ENCODE assay signal across 9 mouse cellular contexts in genomic region chr7:30181308-30181707, GRCm38 (mm10). TPM values are rescaled to one million over a fixed set of nuclear protein-coding genes. Genes with fewer than 3 reads are reported as not detected.
DNase-seq lines count a peak whose midpoint lies in the region; ATAC-seq and TF ChIP-seq lines count a peak whose summit lies in the region.
"Had no signal": no experiment of that assay in that cellular context is flagged by ENCODE, and none has a peak within 500 bp of the region (broad histone marks: within the 10 kb centered on the region; RNA-seq: fewer than 3 reads in every experiment).

No protein-coding gene starts in this region.

- peak overlapping the region; percentile 72 for H3K27ac ChIP-seq in gastrocnemius, adult 2 months
- no peak overlapping the region for H3K27ac ChIP-seq in liver, embryonic 11.5 days (ENCODE audit: low read depth, low read length)
- H3K27ac ChIP-seq in neural tube, embryonic 11.5 days (ENCODE audit: low read depth, low read length): no peak overlapping the region
- H3K27ac ChIP-seq in stomach, postnatal 0 days (replicated peaks): no peak overlapping the region
- H3K27ac ChIP-seq: embryonic facial prominence, embryonic 15.5 days had no signal

- no peaks in the 10 kb centered on the region for H3K27me3 ChIP-seq in liver, embryonic 11.5 days (replicated peaks; ENCODE audit: control insufficient read depth, insufficient read depth, low read length)
- no peaks in the 10 kb centered on the region for H3K27me3 ChIP-seq in neural tube, embryonic 11.5 days (ENCODE audit: control insufficient read depth, insufficient read depth, low read length)
- no peaks in the 10 kb centered on the region for H3K27me3 ChIP-seq in stomach, postnatal 0 days (ENCODE audit: control insufficient read depth, insufficient read depth, low read length)
- H3K27me3 ChIP-seq: embryonic facial prominence, embryonic 15.5 days had no signal

- TF ChIP-seq EP300 in stomach, postnatal 0 days (optimal IDR thresholded peaks at IDR 0.05): no peak

- H3K4me2 ChIP-seq in liver, embryonic 11.5 days: no peak overlapping the region
- H3K4me2 ChIP-seq in neural tube, embryonic 11.5 days (ENCODE audit: low read depth): no peak overlapping the region
- H3K4me2 ChIP-seq in stomach, postnatal 0 days (replicated peaks; ENCODE audit: low read depth): no peak overlapping the region
- H3K4me2 ChIP-seq: embryonic facial prominence, embryonic 15.5 days had no signal

- peaks cover 11% of the 10 kb centered on the region for H3K4me1 ChIP-seq in liver, embryonic 11.5 days (replicated peaks; ENCODE audit: control insufficient read depth, insufficient read depth, low read length)
- H3K4me1 ChIP-seq in neural tube, embryonic 11.5 days (ENCODE audit: control insufficient read depth, insufficient read depth, low read length): 0 out of 2 replicates have a peak, but pooled peaks cover 3% of the 10 kb centered on the region
- H3K4me1 ChIP-seq in stomach, postnatal 0 days (replicated peaks; ENCODE audit: control insufficient read depth, insufficient read depth): no peaks in the 10 kb centered on the region

- ATAC-seq in liver, embryonic 11.5 days (replicated peaks; ENCODE audit: low FRiP score): no peak
- no peak for ATAC-seq in neural tube, embryonic 11.5 days (ENCODE audit: insufficient read depth, low FRiP score, low TSS enrichment)
- 0 out of 2 replicates have a peak, but pooled peaks have one; percentile 15 for ATAC-seq in stomach, postnatal 0 days (ENCODE audit: low FRiP score, low TSS enrichment)

- intact Hi-C loops in gastrocnemius, adult 2 months (cut with DNase I): loop anchor here (1.0 to 5.0 kb wide), 2 partner anchors 24 to 36 kb away; no protein-coding TSS in a partner anchor

- peak; percentile 85 for TF ChIP-seq CTCF in gastrocnemius, adult 2 months (IDR thresholded peaks at IDR 0.05)
- peak; percentile 93 for TF ChIP-seq CTCF in stomach, postnatal 0 days (IDR thresholded peaks at IDR 0.05; ENCODE audit: low read depth)

- H3K4me3 ChIP-seq in gastrocnemius, adult 2 months: no peak overlapping the region; the same call in 1 of the 2 replicates
- H3K4me3 ChIP-seq in liver, embryonic 11.5 days (ENCODE audit: low read depth, low read length): no peak overlapping the region
- no peak overlapping the region for H3K4me3 ChIP-seq in neural tube, embryonic 11.5 days (ENCODE audit: low read depth, low read length)
- no peak overlapping the region for H3K4me3 ChIP-seq in stomach, postnatal 0 days (ENCODE audit: low read depth, low read length)
- H3K4me3 ChIP-seq: embryonic facial prominence, embryonic 15.5 days had no signal

- peaks cover 12% of the 10 kb centered on the region; the same call in 1 of the 2 replicates for H3K36me3 ChIP-seq in liver, embryonic 11.5 days (ENCODE audit: control insufficient read depth, insufficient read depth, low read length)
- peaks cover 4% of the 10 kb centered on the region; the same call in 1 of the 2 replicates for H3K36me3 ChIP-seq in neural tube, embryonic 11.5 days (ENCODE audit: control insufficient read depth, insufficient read depth, low read length)
- H3K36me3 ChIP-seq in stomach, postnatal 0 days (ENCODE audit: control insufficient read depth, insufficient read depth, low read length): peaks cover 8% of the 10 kb centered on the region

- DNase-seq in 416B (ENCODE audit: low read depth) (peak; percentile 83), NIH3T3 (ENCODE audit: low read depth) (peak; percentile 86)
- peak; percentile 85 to 90 for DNase-seq in cerebellum, postnatal 10 days
- peak; percentile 77 for DNase-seq in gastrocnemius, adult 2 months
- peak; percentile 79 for DNase-seq in kidney, adult 9 months
- DNase-seq in liver, embryonic 11.5 days (ENCODE audit: low spot score): peak; percentile 63
- DNase-seq in neural tube, embryonic 11.5 days (ENCODE audit: low spot score): peak; percentile 74
- DNase-seq in stomach, postnatal 0 days (ENCODE audit: low spot score): peak; percentile 81

- 2% methylated on average over 4 of the region's 4 CpGs for WGBS in liver, embryonic 11.5 days
- WGBS in neural tube, embryonic 11.5 days: 3% methylated on average over 4 of the region's 4 CpGs
- WGBS in stomach, postnatal 0 days: 4% methylated on average over 4 of the region's 4 CpGs

- H3K9ac ChIP-seq in liver, embryonic 11.5 days (ENCODE audit: low read depth, low read length): no peak overlapping the region
- no peak overlapping the region for H3K9ac ChIP-seq in neural tube, embryonic 11.5 days (ENCODE audit: low read length)
- no peak overlapping the region for H3K9ac ChIP-seq in stomach, postnatal 0 days (ENCODE audit: low read length)
- H3K9ac ChIP-seq: embryonic facial prominence, embryonic 15.5 days had no signal

- no peaks in the 10 kb centered on the region for H3K9me3 ChIP-seq in liver, embryonic 11.5 days (ENCODE audit: control insufficient read depth, low read length)
- no peaks in the 10 kb centered on the region for H3K9me3 ChIP-seq in neural tube, embryonic 11.5 days (ENCODE audit: control insufficient read depth, low read length)
- H3K9me3 ChIP-seq in stomach, postnatal 0 days (ENCODE audit: control insufficient read depth, low read length): no peaks in the 10 kb centered on the region
- H3K9me3 ChIP-seq: embryonic facial prominence, embryonic 15.5 days had no signal

RNA-seq across cellular contexts. Expression of gene Cox7a1, which starts 2.6 kb away (rescaled TPM):
- 1,000 to 10,000 TPM in 1 of 2 experiments, 100 to 1,000 TPM in 1; 850 to 1,151 TPM for total RNA-seq in gastrocnemius, adult 2 months (2021)
- polyA plus RNA-seq in liver, embryonic 11.5 days (2014; fragmentation: Nextera tagmentation; extraction: Ambion mirVana): 4.7 and 5.1 TPM in 2 replicates
- polyA plus RNA-seq in neural tube, embryonic 11.5 days (2014; fragmentation: Nextera tagmentation; extraction: Ambion mirVana): 4.5 and 5.7 TPM in 2 replicates
- 38.8 and 40.7 TPM in 2 replicates for polyA plus RNA-seq in stomach, postnatal 0 days (2015; fragmentation: Nextera tagmentation; extraction: Ambion mirVana)

RNA-seq across cellular contexts. Expression of gene Zfp146, which starts 11.8 kb away (rescaled TPM):
- total RNA-seq in gastrocnemius, adult 2 months (2021): 10 to 100 TPM; 28.5 to 32.5 TPM
- 7.5 and 8.8 TPM in 2 replicates for polyA plus RNA-seq in liver, embryonic 11.5 days (2014; fragmentation: Nextera tagmentation; extraction: Ambion mirVana)
- polyA plus RNA-seq in neural tube, embryonic 11.5 days (2014; fragmentation: Nextera tagmentation; extraction: Ambion mirVana): 14.3 and 15.1 TPM in 2 replicates
- 4.2 and 5.4 TPM in 2 replicates for polyA plus RNA-seq in stomach, postnatal 0 days (2015; fragmentation: Nextera tagmentation; extraction: Ambion mirVana)

RNA-seq across cellular contexts. Expression of gene Capns1, which starts 17.3 kb away (rescaled TPM):
- 100 to 1,000 TPM; 178 to 186 TPM for total RNA-seq in gastrocnemius, adult 2 months (2021)
- 45.1 and 54.9 TPM in 2 replicates for polyA plus RNA-seq in liver, embryonic 11.5 days (2014; fragmentation: Nextera tagmentation; extraction: Ambion mirVana)
- 45.8 and 51.8 TPM in 2 replicates for polyA plus RNA-seq in neural tube, embryonic 11.5 days (2014; fragmentation: Nextera tagmentation; extraction: Ambion mirVana)
- 94.5 and 96.8 TPM in 2 replicates for polyA plus RNA-seq in stomach, postnatal 0 days (2015; fragmentation: Nextera tagmentation; extraction: Ambion mirVana)

RNA-seq across cellular contexts. Expression of gene Polr2i, which starts 50.4 kb away (rescaled TPM):
- total RNA-seq in gastrocnemius, adult 2 months (2021): 10 to 100 TPM; 62.1 to 68.0 TPM
- polyA plus RNA-seq in liver, embryonic 11.5 days (2014; fragmentation: Nextera tagmentation; extraction: Ambion mirVana): 109 and 129 TPM in 2 replicates
- 179 and 195 TPM in 2 replicates for polyA plus RNA-seq in neural tube, embryonic 11.5 days (2014; fragmentation: Nextera tagmentation; extraction: Ambion mirVana)
- polyA plus RNA-seq in stomach, postnatal 0 days (2015; fragmentation: Nextera tagmentation; extraction: Ambion mirVana): 98.2 and 106 TPM in 2 replicates

RNA-seq across cellular contexts. Expression of gene Tbcb, which starts 50.8 kb away (rescaled TPM):
- 10 to 100 TPM; 29.8 to 31.5 TPM for total RNA-seq in gastrocnemius, adult 2 months (2021)
- polyA plus RNA-seq in liver, embryonic 11.5 days (2014; fragmentation: Nextera tagmentation; extraction: Ambion mirVana): 124 and 126 TPM in 2 replicates
- polyA plus RNA-seq in neural tube, embryonic 11.5 days (2014; fragmentation: Nextera tagmentation; extraction: Ambion mirVana): 268 and 302 TPM in 2 replicates
- polyA plus RNA-seq in stomach, postnatal 0 days (2015; fragmentation: Nextera tagmentation; extraction: Ambion mirVana): 149 and 153 TPM in 2 replicates
